19 mouse cellular contexts compared by ENCODE assay signal in genomic region chr5:42448644-42449043, GRCm38 (mm10).
"Had no signal": no experiment of that assay in that cellular context is flagged by ENCODE, and none has a peak within 500 bp of the region (broad histone marks: within the 10 kb centered on the region; RNA-seq: fewer than 3 reads in every experiment).

No protein-coding gene starts in this region.

- H3K4me2 ChIP-seq: lung, embryonic 15.5 days; midbrain, embryonic 12.5 days; neural tube, embryonic 13.5 days; neural tube, embryonic 15.5 days; stomach, embryonic 15.5 days had no signal

- ATAC-seq: lung, postnatal 0 days; midbrain, embryonic 16.5 days had no signal

- H3K36me3 ChIP-seq: lung, embryonic 15.5 days; midbrain, embryonic 10.5 days; midbrain, embryonic 12.5 days; neural tube, embryonic 13.5 days; neural tube, embryonic 15.5 days; stomach, embryonic 15.5 days had no signal

- H3K4me3 ChIP-seq: lung, embryonic 15.5 days; midbrain, embryonic 10.5 days; midbrain, embryonic 12.5 days; myocyte; neural tube, embryonic 13.5 days; neural tube, embryonic 15.5 days; stomach, embryonic 15.5 days had no signal

- H3K4me1 ChIP-seq: lung, embryonic 15.5 days; midbrain, embryonic 10.5 days; midbrain, embryonic 12.5 days; neural tube, embryonic 13.5 days; neural tube, embryonic 15.5 days; stomach, embryonic 15.5 days had no signal

- H3K27ac ChIP-seq: lung, embryonic 15.5 days; macrophage; midbrain, embryonic 10.5 days; midbrain, embryonic 12.5 days; neural tube, embryonic 13.5 days; neural tube, embryonic 15.5 days; stomach, embryonic 15.5 days; stomach, postnatal 0 days had no signal

- H3K9me3 ChIP-seq: lung, embryonic 15.5 days; midbrain, embryonic 10.5 days; midbrain, embryonic 12.5 days; neural tube, embryonic 13.5 days; neural tube, embryonic 15.5 days; stomach, embryonic 15.5 days had no signal

- DNase-seq: lung, adult 2 months; lung, postnatal 14 days; lung, postnatal 36 days; retina, postnatal 1 day; right cerebral cortex, adult 18-20 months; thymus, adult 2 months; thymus, postnatal 25 days; thymus, postnatal 4 days had no signal

- H3K9ac ChIP-seq: lung, embryonic 15.5 days; midbrain, embryonic 12.5 days; neural tube, embryonic 13.5 days; neural tube, embryonic 15.5 days; stomach, embryonic 15.5 days had no signal

- H3K27me3 ChIP-seq: lung, embryonic 15.5 days; midbrain, embryonic 12.5 days; neural tube, embryonic 13.5 days; neural tube, embryonic 15.5 days; stomach, embryonic 15.5 days had no signal
